Mouse (Mus musculus): Measurements from ENCODE around the gene Per2. TPM values are rescaled to one million over a fixed set of nuclear protein-coding genes. Genes with fewer than 3 reads are reported as not detected.

The Per2 gene
- polyA plus RNA-seq (2016; fragmentation: Nextera tagmentation; extraction: Ambion mirVana), result 2.5 TPM in 2 replicates

GRCm38 (mm10) chr1:91459059-91459809 is at the start of gene Per2:
TSS of gene Per2 (minus strand) at chr1:91459324.
- ATAC-seq (ENCODE audit: insufficient number of reproducible peaks, insufficient read depth, low FRiP score, low TSS enrichment), result peak; percentile 95
- Histone ChIP-seq H3K36me3 (no peaks in the 10 kb centered on the region), H3K9me3 (no peaks in the 10 kb centered on the region), H3K27me3 (no peaks in the 10 kb centered on the region), H3K27ac (no peak within 1 kb of the TSS; the same call in 1 of the 2 replicates), H3K9ac (peak within 1 kb of the TSS; percentile 63), H3K4me2 (replicated peaks) (peak within 1 kb of the TSS; percentile 57), H3K4me3 (peak within 1 kb of the TSS; percentile 70), H3K4me1 (peaks cover 32% of the 10 kb centered on the region)
- WGBS, result under 1% methylated on average over 82 of the region's 91 CpGs

DNA sequence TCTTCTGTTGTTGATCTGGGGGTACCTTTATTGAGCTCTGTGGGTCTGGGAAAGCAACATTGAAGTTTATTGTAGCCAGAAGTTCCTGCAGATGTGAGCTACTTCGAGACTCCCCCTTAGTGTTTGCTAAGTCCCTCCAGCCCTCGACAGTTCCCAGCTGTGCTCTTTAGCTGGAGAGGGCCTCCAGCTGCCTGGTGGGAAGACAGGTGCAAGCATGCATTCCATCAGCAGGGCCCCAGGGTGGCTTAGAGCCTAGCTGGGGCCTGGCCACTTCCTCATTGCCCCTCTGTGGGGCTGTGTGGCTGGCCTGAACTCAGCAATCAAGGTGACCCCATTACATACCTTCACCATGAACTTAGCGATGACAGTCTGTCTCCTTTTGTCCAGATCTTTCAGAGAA is 45.5 kb upstream of the Per2 start:
- no peaks in the 10 kb centered on the region for H3K27me3 ChIP-seq
- no peak overlapping the region for H3K4me3 ChIP-seq
- no peak overlapping the region for H3K9ac ChIP-seq
- H3K27ac ChIP-seq, result no peak overlapping the region
- 73% methylated on average over 3 of the region's 3 CpGs for WGBS
- no peaks in the 10 kb centered on the region for H3K4me1 ChIP-seq
- peaks cover 56% of the 10 kb centered on the region for H3K36me3 ChIP-seq
- ATAC-seq (ENCODE audit: insufficient number of reproducible peaks, insufficient read depth, low FRiP score, low TSS enrichment), result no peak
- H3K4me2 ChIP-seq (replicated peaks), result no peak overlapping the region
- no peaks in the 10 kb centered on the region for H3K9me3 ChIP-seq

- Histone ChIP-seq H3K4me2 (replicated peaks) (no peak overlapping the region), H3K36me3 (peaks cover 31% of the 10 kb centered on the region), H3K27ac (no peak overlapping the region), H3K4me1 (peaks cover 17% of the 10 kb centered on the region), H3K27me3 (no peaks in the 10 kb centered on the region), H3K9ac (no peak overlapping the region), H3K4me3 (no peak overlapping the region), H3K9me3 (no peaks in the 10 kb centered on the region)
- no peak for ATAC-seq (ENCODE audit: insufficient number of reproducible peaks, insufficient read depth, low FRiP score, low TSS enrichment)
- WGBS, result 94% methylated on average over 6 of the region's 6 CpGs
Observed at GRCm38 (mm10) chr1:91498579-91498978, 39.5 kb upstream of the Per2 start.

GRCm38 (mm10) chr1:91495321-91495720 is 36.2 kb upstream of the Per2 start:
- H3K9me3 ChIP-seq, result no peaks in the 10 kb centered on the region
- H3K27me3 ChIP-seq, result no peaks in the 10 kb centered on the region
- peak overlapping the region; percentile 91 for H3K4me3 ChIP-seq
- H3K36me3 ChIP-seq, result peaks cover 9% of the 10 kb centered on the region; the same call in 1 of the 2 replicates
- H3K4me2 ChIP-seq (replicated peaks), result peak overlapping the region; percentile 79
- peaks cover 17% of the 10 kb centered on the region for H3K4me1 ChIP-seq
- no peak for ATAC-seq (ENCODE audit: insufficient number of reproducible peaks, insufficient read depth, low FRiP score, low TSS enrichment)
- peak overlapping the region; percentile 81 for H3K9ac ChIP-seq
- no peak overlapping the region for H3K27ac ChIP-seq
- WGBS, result 48% methylated on average over 5 of the region's 5 CpGs

GRCm38 (mm10) chr1:91494457-91495140 is 35.5 kb upstream of the Per2 start, which contains the start of gene Traf3ip1:
TSS of gene Traf3ip1 (plus strand) at chr1:91494647.
- ATAC-seq (ENCODE audit: insufficient number of reproducible peaks, insufficient read depth, low FRiP score, low TSS enrichment), result peak; percentile 98
- Histone ChIP-seq H3K4me3 (peak within 1 kb of the TSS; percentile 91), H3K27ac (no peak within 1 kb of the TSS), H3K36me3 (peaks cover 3% of the 10 kb centered on the region; the same call in 1 of the 2 replicates), H3K9ac (peak within 1 kb of the TSS; percentile 81), H3K4me2 (replicated peaks) (peak within 1 kb of the TSS; percentile 79), H3K4me1 (peaks cover 17% of the 10 kb centered on the region), H3K27me3 (no peaks in the 10 kb centered on the region), H3K9me3 (no peaks in the 10 kb centered on the region)
- under 1% methylated on average over 77 of the region's 79 CpGs for WGBS

DNA sequence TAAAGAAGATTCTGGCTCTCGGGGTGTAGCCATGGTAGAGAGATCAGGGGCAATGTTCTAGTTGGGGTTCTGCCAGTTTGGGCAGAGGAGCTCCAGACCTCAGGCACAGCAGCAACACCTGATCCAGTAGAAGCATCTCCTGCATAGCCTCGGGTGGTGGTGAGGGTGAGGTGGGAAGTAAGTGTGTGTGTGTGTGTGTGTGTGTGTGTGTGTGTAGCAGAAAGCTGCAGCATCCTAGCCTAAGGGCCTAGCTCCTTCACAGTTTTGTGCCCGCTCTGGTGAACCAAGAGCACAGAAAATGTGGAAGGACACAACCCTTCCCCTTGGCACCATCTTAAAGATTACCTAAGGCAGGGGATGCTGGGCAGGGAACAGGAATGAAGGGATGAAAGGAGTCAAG is 34.8 kb upstream of the Per2 start:
- Histone ChIP-seq H3K36me3 (no peaks in the 10 kb centered on the region), H3K4me2 (replicated peaks) (peak overlapping the region; percentile 79), H3K27ac (no peak overlapping the region), H3K4me3 (peak overlapping the region; percentile 91), H3K27me3 (no peaks in the 10 kb centered on the region), H3K9me3 (no peaks in the 10 kb centered on the region), H3K4me1 (peaks cover 17% of the 10 kb centered on the region), H3K9ac (no peak overlapping the region)
- 46% methylated on average over 3 of the region's 3 CpGs for WGBS
- ATAC-seq (ENCODE audit: insufficient number of reproducible peaks, insufficient read depth, low FRiP score, low TSS enrichment), result no peak

- Histone ChIP-seq H3K36me3 (no peaks in the 10 kb centered on the region), H3K4me1 (peaks cover 17% of the 10 kb centered on the region), H3K27me3 (no peaks in the 10 kb centered on the region), H3K27ac (no peak overlapping the region), H3K4me2 (replicated peaks) (no peak overlapping the region), H3K9ac (no peak overlapping the region), H3K9me3 (no peaks in the 10 kb centered on the region), H3K4me3 (no peak overlapping the region)
- WGBS, result 30% methylated on average over 2 of the region's 2 CpGs
- ATAC-seq (ENCODE audit: insufficient number of reproducible peaks, insufficient read depth, low FRiP score, low TSS enrichment), result no peak
Observed at GRCm38 (mm10) chr1:91492740-91493139, 33.6 kb upstream of the Per2 start.

DNA sequence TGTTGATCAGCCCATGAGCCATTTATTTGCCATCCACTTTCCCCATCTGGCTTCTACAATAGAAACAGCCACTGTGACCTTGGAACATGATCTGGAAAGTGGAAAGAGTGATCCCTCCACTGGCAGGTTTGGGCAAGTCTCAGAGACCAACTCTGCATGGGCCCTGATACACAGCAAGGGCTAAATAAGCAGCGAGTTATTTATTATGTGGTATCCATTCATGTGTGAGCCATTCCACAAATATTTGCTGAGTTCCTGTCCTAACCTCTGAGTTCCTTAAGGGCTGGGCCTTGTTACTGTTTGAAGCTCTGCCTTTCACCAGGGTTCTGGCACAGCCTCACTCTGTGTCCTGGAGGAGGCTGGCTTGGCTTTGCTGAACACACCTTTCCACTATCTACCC is 31.2 kb upstream of the Per2 start:
- Histone ChIP-seq H3K27me3 (no peaks in the 10 kb centered on the region), H3K4me3 (no peak overlapping the region), H3K36me3 (no peaks in the 10 kb centered on the region), H3K4me2 (replicated peaks) (no peak overlapping the region), H3K27ac (no peak overlapping the region), H3K9me3 (no peaks in the 10 kb centered on the region), H3K9ac (no peak overlapping the region), H3K4me1 (peaks cover 8% of the 10 kb centered on the region)
- ATAC-seq (ENCODE audit: insufficient number of reproducible peaks, insufficient read depth, low FRiP score, low TSS enrichment), result no peak
- WGBS, result 76% methylated on average over 1 of the region's 1 CpGs

GRCm38 (mm10) chr1:91486165-91486564 is 27.0 kb upstream of the Per2 start:
- H3K27ac ChIP-seq, result no peak overlapping the region
- H3K4me1 ChIP-seq, result no peaks in the 10 kb centered on the region
- H3K4me3 ChIP-seq, result no peak overlapping the region
- no peak for ATAC-seq (ENCODE audit: insufficient number of reproducible peaks, insufficient read depth, low FRiP score, low TSS enrichment)
- WGBS, result 77% methylated on average over 3 of the region's 3 CpGs
- no peak overlapping the region for H3K9ac ChIP-seq
- H3K9me3 ChIP-seq, result no peaks in the 10 kb centered on the region
- H3K27me3 ChIP-seq, result no peaks in the 10 kb centered on the region
- no peaks in the 10 kb centered on the region for H3K36me3 ChIP-seq
- H3K4me2 ChIP-seq (replicated peaks), result no peak overlapping the region

DNA sequence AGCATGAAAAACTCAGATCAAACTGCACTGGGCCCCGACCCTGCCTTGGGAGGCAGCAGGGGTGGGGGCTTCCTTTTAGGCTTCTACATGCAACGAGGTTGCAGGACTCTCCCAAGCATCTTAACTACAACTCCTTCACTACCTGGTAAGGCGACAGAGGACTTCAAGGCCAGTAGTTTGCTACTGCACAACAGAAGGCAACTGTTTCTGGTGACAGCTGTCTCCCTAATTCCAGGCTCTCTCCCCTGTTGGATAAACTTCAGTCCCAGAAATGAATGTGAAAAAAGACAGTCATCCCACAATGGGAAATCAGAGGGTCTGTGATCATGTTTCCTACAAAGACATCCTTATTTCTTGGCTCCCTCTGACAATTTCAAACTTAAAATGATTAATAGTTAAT is 26.3 kb upstream of the Per2 start:
- Histone ChIP-seq H3K4me1 (no peaks in the 10 kb centered on the region), H3K36me3 (no peaks in the 10 kb centered on the region), H3K9ac (no peak overlapping the region), H3K4me3 (no peak overlapping the region), H3K27ac (no peak overlapping the region), H3K27me3 (no peaks in the 10 kb centered on the region), H3K9me3 (no peaks in the 10 kb centered on the region), H3K4me2 (replicated peaks) (no peak overlapping the region)
- 70% methylated on average over 3 of the region's 3 CpGs for WGBS
- no peak for ATAC-seq (ENCODE audit: insufficient number of reproducible peaks, insufficient read depth, low FRiP score, low TSS enrichment)

DNA sequence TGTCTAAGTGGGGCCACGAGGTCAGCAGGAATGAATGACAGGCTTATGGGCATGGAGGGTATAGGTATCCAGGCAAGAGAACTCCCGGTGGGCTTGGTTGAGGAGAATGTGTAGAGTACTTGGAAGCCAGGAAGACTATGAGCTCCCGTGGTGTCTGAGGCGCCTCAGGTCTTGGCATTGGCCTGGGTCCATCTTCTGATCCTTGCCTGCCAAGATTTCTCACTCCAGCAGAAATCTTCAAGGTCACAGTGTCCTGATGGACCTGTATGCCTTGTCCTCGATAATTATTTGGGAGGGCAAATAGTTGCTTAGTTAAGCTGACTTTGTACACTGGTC is 24.9 kb upstream of the Per2 start:
- Histone ChIP-seq H3K27ac (no peak overlapping the region), H3K4me3 (no peak overlapping the region), H3K9me3 (no peaks in the 10 kb centered on the region), H3K27me3 (no peaks in the 10 kb centered on the region), H3K36me3 (no peaks in the 10 kb centered on the region), H3K4me2 (replicated peaks) (no peak overlapping the region), H3K4me1 (no peaks in the 10 kb centered on the region), H3K9ac (no peak overlapping the region)
- ATAC-seq (ENCODE audit: insufficient number of reproducible peaks, insufficient read depth, low FRiP score, low TSS enrichment), result no peak; the same call in 1 of the 2 replicates
- 64% methylated on average over 5 of the region's 5 CpGs for WGBS
